Mouse (Mus musculus): ENCODE measurements at regions not wholly inside any gene's neighbourhood (a gene's known extent, or its start where the extent isn't known, plus 50 kb on each side); places are given as distances from the start of the nearest gene placed in this dataset.

DNA sequence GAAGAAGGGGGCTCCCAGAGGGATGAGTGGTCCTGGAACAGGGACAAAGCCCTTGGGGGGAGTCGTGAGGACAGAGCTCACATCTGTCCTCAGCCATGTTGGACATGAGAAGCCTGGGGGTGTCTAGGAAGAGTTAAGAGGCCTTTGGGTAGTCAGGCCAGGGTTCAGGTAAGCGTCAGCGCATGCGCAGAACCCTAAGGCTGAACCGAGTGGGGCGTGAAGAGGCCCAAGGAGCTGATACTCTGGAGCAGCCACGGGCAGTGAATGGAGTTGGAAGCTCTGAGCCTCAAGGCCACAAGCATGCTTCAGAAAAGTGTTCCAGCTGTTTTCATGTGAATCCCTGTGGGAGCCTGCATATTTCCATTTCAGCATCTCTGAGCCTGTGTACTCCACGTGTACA is 93.5 kb upstream of the Nkx1-1 start:
- TF ChIP-seq POLR2A (IDR thresholded peaks at IDR 0.05; ENCODE audit: control insufficient read depth, extremely low read depth, insufficient read depth, low read length, poor library complexity) (no peak), CTCF (IDR thresholded peaks at IDR 0.05; ENCODE audit: borderline replicate concordance, control insufficient read depth, extremely low read depth, insufficient read depth, low read length, poor library complexity) (no peak)

All from thymus, adult 2 months (tissue).